Mouse (Mus musculus) 3134 (cell line): ENCODE measurements around the gene Megf6.

ENCODE experiments used
- DNase-seq: peaks from one replicate; pipeline ENCODE4 v3.0.0-alpha.2; 2011; ENCODE audit warnings: low spot score; ENCODE audit not compliant: insufficient read length; ENCODE audit errors: extremely low read depth

Gene Megf6

GRCm38 (mm10) chr4:154159002-154159401, 11.5 kb upstream of the Megf6 start:
- DNase-seq, result peak; percentile 48

GRCm38 (mm10) chr4:154159961-154160537, 10.5 kb upstream of the Megf6 start:
- DNase-seq, result peak; percentile 46

- peak; percentile 93 for DNase-seq
These were observed 9.8 kb upstream of the Megf6 start, which contains the start of gene Tprgl for GRCm38 (mm10) chr4:154160538-154161390. Gene Tprgl, minus strand, starts transcription at chr4:154160666.

GRCm38 (mm10) chr4:154163296-154163695, 7.2 kb upstream of the Megf6 start:
- no peak for DNase-seq

GRCm38 (mm10) chr4:154167053-154167452, 3.5 kb upstream of the Megf6 start:
- DNase-seq, result no peak

- no peak for DNase-seq
These were observed 509 bp upstream of the Megf6 start for GRCm38 (mm10) chr4:154170021-154170420.

- DNase-seq, result no peak
These were observed 811 bp downstream of the Megf6 start for GRCm38 (mm10) chr4:154171151-154171930.

GRCm38 (mm10) chr4:154171931-154172604, 1.5 kb downstream of the Megf6 start:
- no peak for DNase-seq

GRCm38 (mm10) chr4:154177257-154177656, 6.7 kb downstream of the Megf6 start:
- no peak for DNase-seq

GRCm38 (mm10) chr4:154181001-154181400, 10.5 kb downstream of the Megf6 start:
- DNase-seq, result no peak

- DNase-seq, result no peak
These were observed 13.0 kb downstream of the Megf6 start for GRCm38 (mm10) chr4:154183566-154183965.

GRCm38 (mm10) chr4:154185001-154185400, 14.5 kb downstream of the Megf6 start:
- DNase-seq, result no peak

- no peak for DNase-seq
These were observed 15.5 kb downstream of the Megf6 start for GRCm38 (mm10) chr4:154186002-154186537.

GRCm38 (mm10) chr4:154188948-154189347, 18.4 kb downstream of the Megf6 start:
- no peak for DNase-seq

GRCm38 (mm10) chr4:154197961-154198360, 27.4 kb downstream of the Megf6 start:
- no peak for DNase-seq

- no peak for DNase-seq
These were observed 27.9 kb downstream of the Megf6 start for GRCm38 (mm10) chr4:154198377-154198961.

GRCm38 (mm10) chr4:154201511-154201910, 31.0 kb downstream of the Megf6 start:
- no peak for DNase-seq

GRCm38 (mm10) chr4:154204532-154204931, 34.0 kb downstream of the Megf6 start:
- no peak for DNase-seq

- DNase-seq, result no peak
These were observed 34.9 kb downstream of the Megf6 start for GRCm38 (mm10) chr4:154205392-154205791.

GRCm38 (mm10) chr4:154207261-154207660, 36.7 kb downstream of the Megf6 start:
- DNase-seq, result no peak
